Mouse (Mus musculus): ENCODE measurements around the gene Olfr1513. TPM values are rescaled to one million over a fixed set of nuclear protein-coding genes. Genes with fewer than 3 reads are reported as not detected.
"Not testable (repeated sequence)": the region's sequence is repeated elsewhere in the genome, so short reads cannot be mapped to it uniquely, and the experiment has no call there.

Olfr1513 gene
- polyA plus RNA-seq, 1 experiment from 2014 or later, result not detected

DNA sequence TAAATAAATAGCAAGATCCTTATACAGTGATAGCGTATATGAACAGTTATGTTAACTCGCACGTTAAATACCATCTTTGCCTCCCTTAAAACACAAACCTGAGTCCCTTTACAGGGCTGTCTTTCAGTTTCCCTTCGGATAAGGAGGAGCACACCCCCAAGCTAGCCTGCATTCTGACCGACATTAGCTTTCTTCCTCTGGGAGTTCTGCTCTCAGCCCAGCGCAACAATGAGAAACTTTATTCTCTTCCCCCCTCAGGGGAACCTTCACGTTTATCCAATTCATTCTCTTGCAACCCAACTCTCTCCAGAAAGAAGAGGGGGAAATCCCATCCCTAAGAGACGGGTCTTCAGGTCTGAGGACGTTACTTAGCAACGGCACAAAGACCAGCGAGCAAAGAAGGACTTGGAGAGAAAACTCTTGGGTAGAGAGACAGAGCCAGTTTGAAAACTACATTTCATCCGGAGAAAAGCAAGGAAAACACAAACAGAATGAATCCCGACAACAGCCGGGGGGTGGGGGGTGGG, 28.8 kb downstream of the Olfr1513 start:
- H3K27ac ChIP-seq, result no peak overlapping the region

DNA sequence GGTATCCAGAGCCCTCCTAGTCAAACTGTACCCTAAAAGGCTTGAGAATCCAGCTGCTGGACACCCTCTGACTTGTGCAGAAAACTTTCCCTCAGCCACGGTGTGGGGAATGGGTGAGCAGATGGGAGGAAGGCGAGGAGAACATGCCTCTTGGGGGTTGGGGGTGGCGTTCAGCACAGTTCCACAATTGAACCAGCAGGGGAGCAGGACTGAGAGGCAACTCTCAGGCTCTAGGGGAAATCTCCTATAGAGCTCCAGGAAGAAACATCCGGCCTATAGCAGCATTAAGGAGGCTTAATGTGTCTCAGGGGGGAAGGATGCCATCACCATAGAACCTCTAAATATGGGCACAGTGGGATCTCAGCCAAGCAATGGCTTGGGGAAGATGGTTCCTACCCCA, 30.3 kb downstream of the Olfr1513 start:
- no peaks in the 10 kb centered on the region for H3K4me1 ChIP-seq
- H3K4me3 ChIP-seq, result no peak overlapping the region
- WGBS, result 12% methylated on average over 4 of the region's 4 CpGs
- no peak overlapping the region for H3K9ac ChIP-seq
- H3K27ac ChIP-seq, result no peak overlapping the region
- H3K36me3 ChIP-seq, result no peaks in the 10 kb centered on the region
- ATAC-seq (ENCODE audit: insufficient number of reproducible peaks, insufficient read depth, low FRiP score, low TSS enrichment, low read depth), result no peak
- H3K4me2 ChIP-seq, result no peak overlapping the region
- peaks cover 41% of the 10 kb centered on the region for H3K27me3 ChIP-seq
- H3K9me3 ChIP-seq, result no peaks in the 10 kb centered on the region

More for the DNA sequence above, 28.8 kb downstream of the Olfr1513 start:
- Histone ChIP-seq H3K36me3 (no peaks in the 10 kb centered on the region), H3K4me2 (peak overlapping the region; percentile 72), H3K4me3 (peak overlapping the region; percentile 47), H3K9ac (peak overlapping the region; percentile 65), H3K27me3 (peaks cover 55% of the 10 kb centered on the region), H3K4me1 (no peaks in the 10 kb centered on the region), H3K9me3 (no peaks in the 10 kb centered on the region)
- under 1% methylated on average over 14 of the region's 14 CpGs for WGBS
- ATAC-seq (ENCODE audit: insufficient number of reproducible peaks, insufficient read depth, low FRiP score, low TSS enrichment, low read depth), result no peak

DNA sequence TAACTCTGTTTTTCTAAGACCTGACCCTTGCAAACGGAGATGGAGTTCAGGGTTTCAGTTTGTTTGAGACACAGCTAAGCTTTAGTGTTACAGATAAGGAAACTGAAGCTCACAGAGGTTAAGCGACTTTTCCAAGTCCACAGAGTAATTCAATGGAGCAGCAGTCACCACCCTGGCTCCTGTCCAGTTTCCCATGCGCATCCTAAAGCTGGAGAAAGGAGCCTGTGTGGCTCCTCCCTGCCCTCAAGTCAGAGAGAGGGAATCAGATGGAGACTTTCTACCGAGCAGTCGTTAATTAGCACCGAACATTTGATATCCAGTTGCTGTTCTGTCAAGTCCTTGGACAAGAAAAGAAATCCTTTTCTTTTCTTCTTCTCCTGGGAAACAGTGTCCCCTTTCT, 36.8 kb downstream of the Olfr1513 start:
- Histone ChIP-seq H3K9ac (no peak overlapping the region), H3K4me2 (no peak overlapping the region), H3K4me1 (peaks cover 16% of the 10 kb centered on the region), H3K36me3 (peaks cover 5% of the 10 kb centered on the region), H3K9me3 (no peaks in the 10 kb centered on the region), H3K27me3 (no peaks in the 10 kb centered on the region), H3K4me3 (no peak overlapping the region), H3K27ac (no peak overlapping the region)
- WGBS, result 41% methylated on average over 6 of the region's 6 CpGs
- ATAC-seq (ENCODE audit: insufficient number of reproducible peaks, insufficient read depth, low FRiP score, low TSS enrichment, low read depth), result no peak

DNA sequence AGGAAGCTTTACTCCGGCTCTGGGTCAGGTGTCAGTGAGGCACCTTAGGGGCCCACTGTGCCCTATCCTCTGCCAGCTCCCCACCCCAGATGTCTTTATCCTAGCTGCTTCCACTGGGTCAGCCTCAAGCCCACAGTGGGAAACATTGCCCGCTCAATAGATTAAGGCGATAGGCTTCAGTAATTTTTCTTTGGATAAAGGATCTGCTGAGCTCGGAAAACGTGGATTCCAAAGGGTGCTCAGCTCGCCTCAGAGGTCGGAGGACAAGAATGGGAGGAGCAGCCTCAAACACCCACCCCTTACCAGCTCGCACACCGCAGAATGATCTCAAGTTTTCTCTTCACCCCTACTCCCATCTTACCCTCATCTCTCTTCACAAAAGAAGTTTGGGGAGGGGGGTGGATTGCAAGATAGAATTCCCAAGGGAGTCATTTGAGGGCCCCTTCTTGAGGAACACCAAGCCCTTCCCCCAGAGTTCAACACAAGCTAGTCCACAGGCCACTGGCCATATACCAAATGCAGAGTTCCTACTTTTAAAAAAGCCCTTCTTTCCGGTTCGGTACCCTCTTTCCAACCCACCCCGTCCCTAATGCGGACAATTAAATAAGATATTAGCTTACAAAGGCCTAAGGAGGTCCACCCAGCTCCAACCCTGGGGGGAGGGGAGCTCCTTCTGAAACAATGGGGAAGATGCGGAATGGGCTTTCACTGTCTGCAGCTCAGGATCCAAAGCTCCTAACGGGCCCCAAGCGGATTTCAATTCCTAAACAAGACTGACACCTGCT, 39.6 kb downstream of the Olfr1513 start:
- peak overlapping the region; percentile 82 for H3K4me3 ChIP-seq
- peak overlapping the region; percentile 87 for H3K4me2 ChIP-seq
- H3K9ac ChIP-seq, result peak overlapping the region; percentile 94
- no peaks in the 10 kb centered on the region for H3K27me3 ChIP-seq
- H3K27ac ChIP-seq, result peak overlapping the region; percentile 92
- no peak; the same call in 1 of the 2 replicates for ATAC-seq (ENCODE audit: insufficient number of reproducible peaks, insufficient read depth, low FRiP score, low TSS enrichment, low read depth)
- H3K36me3 ChIP-seq, result peaks cover 32% of the 10 kb centered on the region
- peaks cover 35% of the 10 kb centered on the region for H3K4me1 ChIP-seq
- no peaks in the 10 kb centered on the region for H3K9me3 ChIP-seq
- 4% methylated on average over 16 of the region's 16 CpGs for WGBS

DNA sequence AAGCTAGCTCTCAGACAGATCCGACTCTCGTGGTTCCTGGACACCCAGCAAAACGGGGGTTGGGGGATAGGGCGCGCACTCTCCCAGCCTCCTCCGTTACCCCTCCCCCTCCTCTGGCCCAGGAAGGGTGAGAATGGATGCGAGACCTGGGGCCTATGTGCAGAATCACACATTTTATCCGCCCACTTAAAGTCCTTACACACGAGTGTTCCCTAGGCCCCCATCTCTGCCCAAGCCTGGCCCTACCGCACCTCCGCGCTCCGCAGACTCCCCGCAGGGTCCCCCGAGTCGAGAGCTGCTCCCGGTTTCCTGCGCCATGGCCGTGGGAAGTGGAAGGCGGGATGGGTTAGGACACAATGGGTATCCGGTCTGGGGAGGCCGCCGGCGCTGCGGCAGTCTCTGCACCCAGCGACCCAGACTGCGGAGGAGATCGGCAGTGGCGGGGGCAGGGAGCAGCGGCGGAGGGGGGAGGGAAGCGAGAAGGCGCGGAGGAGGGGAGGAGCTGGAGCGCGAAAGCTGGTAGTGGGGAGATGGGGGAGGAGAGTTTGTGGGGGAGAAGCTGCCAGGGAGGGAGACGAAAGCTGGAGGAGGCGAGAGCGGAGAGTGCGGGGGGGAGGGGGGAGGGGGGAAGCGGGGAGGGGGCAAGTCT, 40.3 kb downstream of the Olfr1513 start:
- Histone ChIP-seq H3K27me3 (no peaks in the 10 kb centered on the region), H3K36me3 (peaks cover 39% of the 10 kb centered on the region), H3K4me1 (peaks cover 41% of the 10 kb centered on the region), H3K9ac (peak overlapping the region; percentile 94), H3K27ac (peak overlapping the region; percentile 92), H3K4me2 (peak overlapping the region; percentile 87), H3K4me3 (peak overlapping the region; percentile 82), H3K9me3 (no peaks in the 10 kb centered on the region)
- ATAC-seq (ENCODE audit: insufficient number of reproducible peaks, insufficient read depth, low FRiP score, low TSS enrichment, low read depth), result peak; percentile 81
- WGBS, result under 1% methylated on average over 33 of the region's 41 CpGs

DNA sequence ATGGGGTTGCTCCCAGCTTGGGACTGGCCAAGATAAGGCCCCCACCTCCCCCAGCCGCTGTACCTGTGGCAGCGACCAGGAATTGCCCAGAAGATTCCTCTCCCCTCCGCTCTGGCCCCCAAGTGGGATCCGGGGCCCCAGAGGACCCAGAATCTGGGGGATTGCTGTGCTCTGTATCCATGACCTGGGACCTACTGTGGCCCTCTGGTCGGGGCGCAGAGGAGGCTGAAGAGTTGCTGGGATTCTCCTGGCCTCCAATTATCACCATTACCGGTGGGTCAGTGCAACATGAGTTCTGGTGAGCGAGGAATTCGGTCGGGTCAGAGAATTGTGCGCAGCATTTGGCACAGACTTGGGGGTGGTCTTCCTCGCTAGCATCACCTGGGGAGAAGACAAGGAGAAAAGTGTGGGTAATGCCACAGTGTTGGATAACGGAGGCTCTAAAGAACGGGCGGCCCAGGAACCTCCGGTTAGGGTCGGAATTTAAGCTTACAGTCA, 40.9 kb downstream of the Olfr1513 start:
- no peak for ATAC-seq (ENCODE audit: insufficient number of reproducible peaks, insufficient read depth, low FRiP score, low TSS enrichment, low read depth)
- Histone ChIP-seq H3K9me3 (no peaks in the 10 kb centered on the region), H3K4me2 (peak overlapping the region; percentile 87), H3K9ac (peak overlapping the region; percentile 94), H3K4me3 (peak overlapping the region; percentile 82), H3K27me3 (no peaks in the 10 kb centered on the region), H3K36me3 (peaks cover 45% of the 10 kb centered on the region), H3K27ac (peak overlapping the region; percentile 92), H3K4me1 (peaks cover 41% of the 10 kb centered on the region)
- 5% methylated on average over 17 of the region's 17 CpGs for WGBS

DNA sequence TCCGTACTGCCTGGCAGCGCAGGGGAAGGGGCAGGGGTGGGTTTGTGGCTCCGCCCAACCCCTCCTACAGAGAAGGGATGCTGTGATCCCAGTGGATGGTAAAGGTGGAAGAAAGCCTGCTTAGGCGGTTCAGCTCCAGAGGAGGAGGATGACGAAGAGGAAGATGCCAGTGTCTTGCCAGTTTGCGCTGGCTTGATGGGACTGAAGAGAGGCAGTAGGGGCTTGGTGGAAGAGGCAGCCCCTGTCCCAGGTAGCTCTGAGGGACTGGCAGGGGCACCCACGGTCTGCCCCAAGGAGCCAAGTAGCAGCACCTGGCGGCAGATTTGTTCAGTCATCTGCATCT, 41.4 kb downstream of the Olfr1513 start:
- Histone ChIP-seq H3K27me3 (no peaks in the 10 kb centered on the region), H3K9ac (peak overlapping the region; percentile 94), H3K9me3 (no peaks in the 10 kb centered on the region), H3K36me3 (peaks cover 50% of the 10 kb centered on the region), H3K4me2 (peak overlapping the region; percentile 87), H3K4me1 (peaks cover 41% of the 10 kb centered on the region), H3K4me3 (peak overlapping the region; percentile 82), H3K27ac (0 out of 2 replicates have a peak overlapping the region, but pooled peaks have one; percentile 92)
- no peak for ATAC-seq (ENCODE audit: insufficient number of reproducible peaks, insufficient read depth, low FRiP score, low TSS enrichment, low read depth)
- 45% methylated on average over 8 of the region's 8 CpGs for WGBS

DNA sequence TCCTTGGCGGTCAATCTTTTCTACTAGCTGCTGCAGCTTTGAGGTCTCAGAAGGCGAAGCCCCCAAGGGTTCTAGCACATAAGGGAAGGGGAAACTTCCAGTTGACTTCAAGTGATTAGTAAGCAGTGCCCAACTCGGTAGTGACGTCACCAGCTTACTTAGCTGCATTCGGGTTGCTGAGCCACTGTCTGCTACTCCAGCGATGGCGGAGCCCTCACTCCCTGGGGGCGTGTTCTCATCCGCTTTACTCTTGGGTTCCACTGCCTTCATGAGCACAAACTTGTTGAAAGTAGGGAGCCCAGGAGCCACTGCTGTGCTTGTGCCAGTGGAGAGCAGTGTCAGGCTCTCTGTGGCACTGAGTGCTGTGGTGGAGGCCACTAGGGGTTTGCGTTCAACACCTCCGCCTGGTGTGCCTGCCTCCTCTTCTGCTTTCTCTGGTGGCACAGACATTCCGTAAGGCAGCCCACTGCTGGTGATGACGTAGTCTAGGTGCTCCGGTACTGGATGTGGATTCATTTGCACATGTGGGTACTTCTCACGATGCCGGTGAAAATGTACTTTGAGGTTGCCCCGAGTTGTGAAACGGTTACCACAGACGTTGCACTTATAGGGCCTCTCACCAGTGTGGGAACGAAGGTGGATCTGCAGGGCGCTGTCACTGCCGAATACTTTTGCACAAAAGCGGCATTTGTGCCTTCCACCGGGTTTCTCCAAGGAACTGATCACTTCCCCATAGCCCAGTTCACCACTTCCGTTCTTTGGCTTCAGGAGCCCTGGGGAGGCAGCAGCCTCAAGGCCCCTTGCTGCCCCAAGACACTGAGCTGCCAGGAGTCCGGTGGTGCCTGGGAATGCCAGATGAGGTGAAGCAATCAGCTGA, 42.0 kb downstream of the Olfr1513 start:
- no peak for ATAC-seq (ENCODE audit: insufficient number of reproducible peaks, insufficient read depth, low FRiP score, low TSS enrichment, low read depth)
- H3K4me3 ChIP-seq, result peak overlapping the region; percentile 82
- no peaks in the 10 kb centered on the region for H3K9me3 ChIP-seq
- H3K4me2 ChIP-seq, result peak overlapping the region; percentile 87
- peak overlapping the region; percentile 94 for H3K9ac ChIP-seq
- H3K4me1 ChIP-seq, result peaks cover 41% of the 10 kb centered on the region
- WGBS, result 87% methylated on average over 26 of the region's 26 CpGs
- H3K36me3 ChIP-seq, result peaks cover 55% of the 10 kb centered on the region
- no peak overlapping the region for H3K27ac ChIP-seq
- no peaks in the 10 kb centered on the region for H3K27me3 ChIP-seq

DNA sequence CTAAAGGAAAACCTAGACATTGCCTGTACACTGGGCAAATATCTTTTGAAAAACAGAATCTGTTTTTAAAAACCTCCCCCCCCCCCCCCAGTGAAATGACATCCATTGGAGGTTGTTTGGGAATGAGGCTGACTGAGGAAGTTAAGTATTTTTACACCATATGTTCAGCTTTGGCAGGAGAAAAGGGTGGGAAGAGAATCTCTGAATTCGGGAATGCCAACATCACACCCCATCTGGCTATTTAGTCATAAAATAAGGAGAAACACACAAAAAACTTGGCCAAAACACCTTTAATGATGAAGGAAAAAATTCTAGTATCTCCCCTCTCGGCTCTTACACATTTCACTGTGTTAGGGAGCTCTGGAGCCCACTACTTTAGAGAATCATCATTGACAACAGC, 45.3 kb downstream of the Olfr1513 start:
- Histone ChIP-seq H3K9me3 (no peaks in the 10 kb centered on the region), H3K4me1 (peaks cover 35% of the 10 kb centered on the region), H3K27me3 (no peaks in the 10 kb centered on the region), H3K9ac (no peak overlapping the region), H3K4me3 (no peak overlapping the region), H3K4me2 (no peak overlapping the region), H3K27ac (no peak overlapping the region), H3K36me3 (peaks cover 63% of the 10 kb centered on the region)
- WGBS, result 87% methylated on average over 2 of the region's 2 CpGs
- ATAC-seq (ENCODE audit: insufficient number of reproducible peaks, insufficient read depth, low FRiP score, low TSS enrichment, low read depth), result no peak

DNA sequence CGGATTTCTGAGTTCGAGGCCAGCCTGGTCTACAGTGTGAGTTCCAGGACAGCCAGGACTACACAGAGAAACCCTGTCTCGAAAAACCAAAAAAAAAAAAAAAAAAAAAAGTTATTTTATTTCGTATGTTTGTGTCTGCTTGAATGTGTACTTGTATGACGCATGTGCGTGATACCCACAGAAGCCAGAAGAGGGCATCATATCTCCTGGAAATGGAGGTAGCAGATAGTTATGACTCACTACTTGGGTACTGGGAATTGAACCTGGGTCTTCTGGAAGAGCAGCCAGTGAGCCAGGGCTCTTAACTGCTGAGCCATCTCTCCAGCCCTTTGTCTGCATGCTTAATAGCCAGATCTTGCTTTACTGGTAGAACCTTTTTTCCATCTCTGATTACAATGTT, 45.9 kb downstream of the Olfr1513 start:
- not testable (repeated sequence) for H3K27me3 ChIP-seq; H3K9ac ChIP-seq; H3K9me3 ChIP-seq; H3K4me3 ChIP-seq; H3K27ac ChIP-seq; H3K4me2 ChIP-seq; ATAC-seq (ENCODE audit: insufficient number of reproducible peaks, insufficient read depth, low FRiP score, low TSS enrichment, low read depth)
- Histone ChIP-seq H3K4me1 (peaks cover 34% of the 10 kb centered on the region), H3K36me3 (peaks cover 63% of the 10 kb centered on the region)
- 94% methylated on average over 6 of the region's 6 CpGs for WGBS

DNA sequence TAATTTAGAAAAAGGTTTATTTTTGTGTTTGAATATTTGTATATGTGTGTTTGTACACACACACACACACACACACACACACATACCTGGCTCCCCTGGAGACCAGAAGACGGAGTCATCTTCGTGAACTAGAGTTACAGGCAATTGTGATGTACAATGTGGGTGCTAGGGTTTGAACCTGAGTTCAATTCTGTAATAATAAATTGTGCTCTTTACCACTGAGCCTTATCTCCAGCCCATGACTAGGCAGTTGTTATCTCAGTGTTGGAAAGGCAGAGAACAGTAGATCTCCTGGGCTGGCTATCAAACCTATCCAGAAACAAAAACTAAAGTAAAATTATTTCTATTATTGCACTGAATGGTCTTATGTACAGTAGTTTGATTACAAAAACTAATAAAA, 50.1 kb downstream of the Olfr1513 start:
- WGBS, result 96% methylated on average over 2 of the region's 2 CpGs
- Histone ChIP-seq H3K9ac (no peak overlapping the region), H3K36me3 (peaks cover 25% of the 10 kb centered on the region), H3K27ac (no peak overlapping the region), H3K27me3 (no peaks in the 10 kb centered on the region), H3K9me3 (no peaks in the 10 kb centered on the region), H3K4me3 (no peak overlapping the region), H3K4me1 (peaks cover 7% of the 10 kb centered on the region; the same call in 1 of the 2 replicates), H3K4me2 (no peak overlapping the region)
- no peak for ATAC-seq (ENCODE audit: insufficient number of reproducible peaks, insufficient read depth, low FRiP score, low TSS enrichment, low read depth)
